Mouse (Mus musculus) MEL (cell line): ENCODE data around the gene Arcn1. TPM values are rescaled to one million over a fixed set of nuclear protein-coding genes. Genes with fewer than 3 reads are reported as not detected.

Experiments used
- DNase-seq: peaks from one replicate; pipeline ENCODE4 v3.0.0; 2011; ENCODE audit warnings: low read depth, low spot score
- H3K27ac ChIP-seq: 2 replicates; pipeline ENCODE4 v1.5.1; 2012; ENCODE audit warnings: low read depth, mild to moderate bottlenecking, control low read depth, low read length, moderate library complexity; ENCODE audit not compliant: control insufficient read depth
- H3K27me3 ChIP-seq, 2 experiments: fragments of 150-350 bp in 1 of 2; sonication (generic) in 1 of 2; 2 replicates each; pipeline ENCODE4 v1.6.1; 2012; ENCODE audit warnings: low read length in 2 of 2, mild to moderate bottlenecking in 2 of 2, improper control_type of control experiment in 1 of 2, moderate library complexity in 1 of 2; ENCODE audit not compliant: insufficient read depth in 2 of 2, control insufficient read depth in 1 of 2
- H3K36me3 ChIP-seq, 2 experiments: 2 replicates each; pipeline ENCODE4 v1.6.1; 2012 to 2014; ENCODE audit warnings: low read length in 2 of 2, improper control_type of control experiment in 1 of 2, inconsistent platforms in 1 of 2, mild to moderate bottlenecking in 1 of 2; ENCODE audit not compliant: insufficient read depth in 2 of 2, control insufficient read depth in 1 of 2
- H3K4me1 ChIP-seq, 2 experiments: fragments of 150-350 bp in 1 of 2; sonication (generic) in 1 of 2; 2 replicates each; pipeline ENCODE4 v1.6.1; 2012; ENCODE audit warnings: low read length in 2 of 2, improper control_type of control experiment in 1 of 2, mild to moderate bottlenecking in 1 of 2; ENCODE audit not compliant: insufficient read depth in 2 of 2, control insufficient read depth in 1 of 2
- H3K4me3 ChIP-seq, 2 experiments: fragments of 150-350 bp in 1 of 2; sonication (generic) in 1 of 2; 2 replicates each; pipeline ENCODE4 v1.5.1; 2012; ENCODE audit warnings: low read depth in 2 of 2, low read length in 2 of 2, mild to moderate bottlenecking in 2 of 2, moderate library complexity in 2 of 2, control low read depth in 1 of 2, improper control_type of control experiment in 1 of 2; ENCODE audit not compliant: control insufficient read depth in 1 of 2, insufficient read depth in 1 of 2
- H3K79me2 ChIP-seq: 2 replicates; pipeline ENCODE4 v1.6.1; 2012; ENCODE audit warnings: mild to moderate bottlenecking, low read length, moderate library complexity; ENCODE audit not compliant: control insufficient read depth, poor library complexity, insufficient read depth
- H3K9ac ChIP-seq: 2 replicates; pipeline ENCODE4 v1.6.1; 2012; ENCODE audit warnings: low read depth, mild to moderate bottlenecking, control low read depth, low read length, moderate library complexity; ENCODE audit not compliant: control insufficient read depth, poor library complexity, severe bottlenecking
- H3K9me3 ChIP-seq: fragments of 150-350 bp; sonication (generic); replicated peaks from 2 replicates; pipeline ENCODE4 v1.6.1; 2012; ENCODE audit warnings: mild to moderate bottlenecking, low read length, improper control_type of control experiment, moderate library complexity; ENCODE audit not compliant: insufficient read depth
- CTCF ChIP-seq, 3 experiments: IDR thresholded peaks in 2 of 3; conservative IDR thresholded peaks in 1 of 3; 2 replicates each; pipeline ENCODE4 v1.5.1; 2011 to 2012; ENCODE audit warnings: low read length in 3 of 3, low read depth in 2 of 3, mild to moderate bottlenecking in 2 of 3, improper control_type of control experiment in 1 of 3, inconsistent platforms in 1 of 3, mixed read lengths in 1 of 3, moderate library complexity in 1 of 3; ENCODE audit not compliant: control insufficient read depth in 1 of 3, insufficient read depth in 1 of 3, poor library complexity in 1 of 3, severe bottlenecking in 1 of 3
- E2F4 ChIP-seq: IDR thresholded peaks from 2 replicates; pipeline ENCODE4 v1.6.1; 2011; ENCODE audit warnings: low read depth, low read length, improper control_type of control experiment, borderline replicate concordance
- ELF1 ChIP-seq: IDR thresholded peaks from 2 replicates; pipeline ENCODE4 v1.6.1; 2014; ENCODE audit warnings: low read depth, mild to moderate bottlenecking, inconsistent platforms, low read length, improper control_type of control experiment, moderate library complexity
- EP300 ChIP-seq, 2 experiments: IDR thresholded peaks; 2 replicates each; pipeline ENCODE4 v1.6.1; 2011; ENCODE audit warnings: improper control_type of control experiment in 2 of 2, low read length in 2 of 2, low read depth in 1 of 2, mild to moderate bottlenecking in 1 of 2
- GABPA ChIP-seq: IDR thresholded peaks from 2 replicates; pipeline ENCODE4 v1.6.1; 2012; ENCODE audit warnings: low read depth, mild to moderate bottlenecking, inconsistent platforms, low read length, improper control_type of control experiment, moderate library complexity
- GATA1 ChIP-seq: IDR thresholded peaks from 2 replicates; pipeline ENCODE4 v1.6.1; 2011; ENCODE audit warnings: low read depth, low read length, improper control_type of control experiment
- HCFC1 ChIP-seq: IDR thresholded peaks from 2 replicates; pipeline ENCODE4 v1.6.1; 2012; ENCODE audit warnings: low read depth, mild to moderate bottlenecking, inconsistent platforms, low read length, improper control_type of control experiment, moderate library complexity
- KAT2A ChIP-seq: conservative IDR thresholded peaks from 2 replicates; pipeline ENCODE4 v1.6.1; 2012; ENCODE audit warnings: low read depth, low read length, improper control_type of control experiment, inconsistent platforms
- MAFK ChIP-seq: IDR thresholded peaks from 2 replicates; pipeline ENCODE4 v1.6.1; 2011; ENCODE audit warnings: low read depth, mild to moderate bottlenecking, low read length, improper control_type of control experiment, borderline replicate concordance
- MAX ChIP-seq: IDR thresholded peaks from 2 replicates; pipeline ENCODE4 v1.6.1; 2011; ENCODE audit warnings: low read length, improper control_type of control experiment
- MAZ ChIP-seq: IDR thresholded peaks from 2 replicates; pipeline ENCODE4 v1.6.1; 2012; ENCODE audit warnings: low read depth, mild to moderate bottlenecking, inconsistent platforms, low read length, improper control_type of control experiment
- MEF2A ChIP-seq: IDR thresholded peaks from 2 replicates; pipeline ENCODE4 v1.6.1; 2014; ENCODE audit warnings: low read depth, mild to moderate bottlenecking, inconsistent platforms, low read length, improper control_type of control experiment; ENCODE audit not compliant: poor library complexity, insufficient replicate concordance, severe bottlenecking; ENCODE audit errors: extremely low read depth
- MXI1 ChIP-seq: IDR thresholded peaks from 2 replicates; pipeline ENCODE4 v1.6.1; 2011; ENCODE audit warnings: mild to moderate bottlenecking, low read depth, low read length, improper control_type of control experiment
- MYB ChIP-seq: IDR thresholded peaks from 2 replicates; pipeline ENCODE4 v1.6.1; 2011; ENCODE audit warnings: mild to moderate bottlenecking, low read depth, low read length, improper control_type of control experiment
- NRF1 ChIP-seq: IDR thresholded peaks from 2 replicates; pipeline ENCODE4 v1.6.1; 2014; ENCODE audit warnings: low read depth, mild to moderate bottlenecking, inconsistent platforms, low read length, improper control_type of control experiment, moderate library complexity; ENCODE audit not compliant: poor library complexity, insufficient read depth, severe bottlenecking
- POLR2AphosphoS2 ChIP-seq: IDR thresholded peaks from 2 replicates; pipeline ENCODE4 v1.6.1; 2011; ENCODE audit warnings: low read length, improper control_type of control experiment
- POLR2AphosphoS5 ChIP-seq: IDR thresholded peaks from 2 replicates; pipeline ENCODE4 v1.6.1; 2012; ENCODE audit warnings: low read depth, borderline replicate concordance, mild to moderate bottlenecking, inconsistent platforms, low read length, moderate library complexity, mixed read lengths
- RAD21 ChIP-seq: IDR thresholded peaks from 2 replicates; pipeline ENCODE4 v1.6.1; 2011; ENCODE audit warnings: mild to moderate bottlenecking, low read depth, low read length, improper control_type of control experiment
- RCOR1 ChIP-seq: IDR thresholded peaks from 2 replicates; pipeline ENCODE4 v1.6.1; 2012; ENCODE audit warnings: low read depth, mild to moderate bottlenecking, inconsistent platforms, low read length, improper control_type of control experiment
- SIN3A ChIP-seq: IDR thresholded peaks from 2 replicates; pipeline ENCODE4 v1.6.1; 2012; ENCODE audit warnings: low read length, improper control_type of control experiment, inconsistent platforms
- SMC3 ChIP-seq: IDR thresholded peaks from 2 replicates; pipeline ENCODE4 v1.6.1; 2011; ENCODE audit warnings: low read depth, low read length, improper control_type of control experiment
- TAL1 ChIP-seq: IDR thresholded peaks from 2 replicates; pipeline ENCODE4 v1.6.1; 2012; ENCODE audit warnings: mild to moderate bottlenecking, inconsistent platforms, low read length, moderate library complexity, mixed read lengths
- TBP ChIP-seq: IDR thresholded peaks from 2 replicates; pipeline ENCODE4 v1.8.0; 2011; ENCODE audit warnings: low read depth, low read length, improper control_type of control experiment
- TCF12 ChIP-seq: IDR thresholded peaks from 2 replicates; pipeline ENCODE4 v1.6.1; 2014; ENCODE audit warnings: low read depth, mild to moderate bottlenecking, inconsistent platforms, low read length, improper control_type of control experiment, moderate library complexity
- UBTF ChIP-seq: IDR thresholded peaks from 2 replicates; pipeline ENCODE4 v1.6.1; 2012; ENCODE audit warnings: low read depth, mild to moderate bottlenecking, inconsistent platforms, low read length, improper control_type of control experiment, moderate library complexity, borderline replicate concordance; ENCODE audit not compliant: insufficient read depth
- USF2 ChIP-seq, 2 experiments: IDR thresholded peaks; 2 replicates each; pipeline ENCODE4 v1.6.1; 2011 to 2012; ENCODE audit warnings: improper control_type of control experiment in 2 of 2, low read length in 2 of 2, borderline replicate concordance in 1 of 2, inconsistent platforms in 1 of 2, low read depth in 1 of 2, mild to moderate bottlenecking in 1 of 2; ENCODE audit not compliant: insufficient read depth in 1 of 2
- ZC3H11A ChIP-seq: IDR thresholded peaks from 2 replicates; pipeline ENCODE4 v1.6.1; 2012; ENCODE audit warnings: low read depth, mild to moderate bottlenecking, inconsistent platforms, low read length, improper control_type of control experiment
- ZMIZ1 ChIP-seq: IDR thresholded peaks from 2 replicates; pipeline ENCODE4 v1.6.1; 2012; ENCODE audit warnings: low read depth, mild to moderate bottlenecking, inconsistent platforms, low read length, improper control_type of control experiment, moderate library complexity
- ZNF384 ChIP-seq: IDR thresholded peaks from 2 replicates; pipeline ENCODE4 v1.6.1; 2012; ENCODE audit warnings: low read depth, mild to moderate bottlenecking, inconsistent platforms, low read length, improper control_type of control experiment
- polyA plus RNA-seq, 2 experiments: library from polyadenylated mRNA; stranded (reverse) in 1 of 2; unstranded in 1 of 2; fragments of >175 nt in 1 of 2; fragments of >200 nt in 1 of 2; gene quantifications; 2 replicates each; pipeline versions ENCODE4 v1.2.1 to v1.2.4; 2012; ENCODE audit warnings: low replicate concordance in 2 of 2, low read depth in 1 of 2; ENCODE audit not compliant: insufficient read length in 2 of 2, insufficient read depth in 1 of 2, missing spikeins in 1 of 2
- total RNA-seq: library from RNA; depleted of rRNA; stranded (reverse); fragments of 300-350 nt; gene quantifications from 2 replicates; pipeline ENCODE4 v1.2.3, GENCODE M21; 2012

Arcn1 gene
- total and polyA plus RNA-seq, 3 experiments, result 118 to 273 (median 145) TPM

GRCm38 (mm10) chr9:44745371-44745770 lies 22.3 kb downstream of the Arcn1 start:
- no peak for TF ChIP-seq RAD21
- no peak for TF ChIP-seq MAFK
- TF ChIP-seq TCF12, result no peak
- TF ChIP-seq SIN3A, result no peak
- no peak for TF ChIP-seq SMC3
- no peak for TF ChIP-seq MAZ
- TF ChIP-seq ZNF384, result no peak
- TF ChIP-seq USF2 (IDR thresholded peaks at IDR 0.05; ENCODE audit: borderline replicate concordance in 1 of 2, insufficient read depth in 1 of 2, low read depth in 1 of 2, low read length in 2 of 2), result no peak
- TF ChIP-seq MYB, result no peak
- TF ChIP-seq GATA1, result no peak
- no peak for TF ChIP-seq KAT2A
- TF ChIP-seq GABPA, result no peak
- TF ChIP-seq ELF1, result no peak
- TF ChIP-seq RCOR1, result no peak
- TF ChIP-seq ZC3H11A, result no peak
- no peak for TF ChIP-seq NRF1
- TF ChIP-seq POLR2AphosphoS2, result no peak
- no peak for TF ChIP-seq POLR2AphosphoS5
- H3K9ac ChIP-seq, result no peak overlapping the region
- peaks cover 0 to 33% of the 10 kb centered on the region in 2 experiments; a peak in 2 of 4 replicates for H3K36me3 ChIP-seq

GRCm38 (mm10) chr9:44740663-44741192 lies 26.9 kb downstream of the Arcn1 start:
- peak; percentile 56 for DNase-seq
- Histone ChIP-seq H3K27ac (no peak overlapping the region), H3K36me3 (peaks cover 0 to 12% of the 10 kb centered on the region in 2 experiments; a peak in 2 of 4 replicates), H3K79me2 (no peaks in the 10 kb centered on the region), H3K9me3 (no peaks in the 10 kb centered on the region), H3K4me1 (no peaks in the 10 kb centered on the region), H3K9ac (no peak overlapping the region), H3K27me3 (no peaks in the 10 kb centered on the region), H3K4me3 (no peak overlapping the region)
- TF ChIP-seq MEF2A (no peak), CTCF (IDR thresholded peaks at IDR 0.05 in 2 of 3, conservative IDR thresholded peaks at IDR 0.05 in 1 of 3; ENCODE audit: control insufficient read depth in 1 of 3, insufficient read depth in 1 of 3, low read depth in 2 of 3, low read length in 3 of 3, poor library complexity in 1 of 3, severe bottlenecking in 1 of 3) (peak; percentile 23 to 54 (median 42); a peak in 4 of 6 replicates), NRF1 (no peak), SMC3 (peak; percentile 51), SIN3A (no peak), HCFC1 (0 out of 2 replicates have a peak, but pooled peaks have one; percentile 14), RAD21 (peak; percentile 44), TAL1 (no peak), MAX (no peak), RCOR1 (no peak), TBP (peak; percentile 92), ZMIZ1 (0 out of 2 replicates have a peak, but pooled peaks have one; percentile 19), MAFK (0 out of 2 replicates have a peak, but pooled peaks have one; percentile 8), MXI1 (no peak), UBTF (no peak), ZNF384 (no peak), ZC3H11A (peak; percentile 29; the same call in 1 of the 2 replicates), TCF12 (no peak), E2F4 (no peak), EP300 (IDR thresholded peaks at IDR 0.05; ENCODE audit: low read depth in 1 of 2, low read length in 2 of 2) (no peak)

More at GRCm38 (mm10) chr9:44745371-44745770, 22.3 kb downstream of the Arcn1 start:
- H3K27me3 ChIP-seq, result no peaks in the 10 kb centered on the region
- no peaks in the 10 kb centered on the region for H3K9me3 ChIP-seq
- H3K79me2 ChIP-seq, result 0 out of 2 replicates have a peak, but pooled peaks cover 1% of the 10 kb centered on the region
- no peak overlapping the region for H3K4me3 ChIP-seq
- no peak overlapping the region for H3K27ac ChIP-seq
- DNase-seq, result no peak
- H3K4me1 ChIP-seq, result no peaks in the 10 kb centered on the region
